Mouse (Mus musculus) heart, embryonic 14.5 days (tissue): Measurements from ENCODE around the gene Tcerg1l. TPM values are rescaled to one million over a fixed set of nuclear protein-coding genes. Genes with fewer than 3 reads are reported as not detected.

ENCODE experiments used
- ATAC-seq: fragments of 200-750 bp; cut with Nextera tagmentation; 2 replicates; pipeline ENCODE4 v1.8.0; 2017; ENCODE audit warnings: low read depth, moderate TSS enrichment; ENCODE audit not compliant: insufficient number of reproducible peaks, insufficient read depth, low FRiP score
- H3K27ac ChIP-seq, 2 experiments: fragments of 200-500 bp in 1 of 2; fragments of 300-500 bp in 1 of 2; sonication (generic) in 1 of 2; replicated peaks in 1 of 2; 2 replicates each; pipeline ENCODE4 v1.5.1; 2012 to 2014; ENCODE audit warnings: low read depth in 2 of 2, low read length in 2 of 2, control low read depth in 1 of 2, mild to moderate bottlenecking in 1 of 2, mixed read lengths in 1 of 2; ENCODE audit not compliant: control insufficient read depth in 1 of 2, insufficient read depth in 1 of 2
- H3K27me3 ChIP-seq: fragments of 300-500 bp; sonication (generic); 2 replicates; pipeline ENCODE4 v1.6.1; 2014; ENCODE audit warnings: mild to moderate bottlenecking, low read length, control low read depth; ENCODE audit not compliant: control insufficient read depth, insufficient read depth
- H3K36me3 ChIP-seq: fragments of 300-500 bp; sonication (generic); 2 replicates; pipeline ENCODE4 v1.6.1; 2014; ENCODE audit warnings: mild to moderate bottlenecking, control low read depth, low read length, mixed read lengths; ENCODE audit not compliant: control insufficient read depth, insufficient read depth
- H3K4me1 ChIP-seq, 2 experiments: fragments of 200-500 bp in 1 of 2; fragments of 300-500 bp in 1 of 2; sonication (generic) in 1 of 2; 2 replicates each; pipeline ENCODE4 v1.6.1; 2012 to 2014; ENCODE audit warnings: low read length in 2 of 2, control low read depth in 1 of 2, mixed read lengths in 1 of 2; ENCODE audit not compliant: control insufficient read depth in 2 of 2, insufficient read depth in 2 of 2
- H3K4me2 ChIP-seq: fragments of 300-500 bp; sonication (generic); 2 replicates; pipeline ENCODE4 v1.6.1; 2014; ENCODE audit warnings: mild to moderate bottlenecking, low read length
- H3K4me3 ChIP-seq, 2 experiments: fragments of 200-500 bp in 1 of 2; fragments of 300-500 bp in 1 of 2; sonication (generic) in 1 of 2; 2 replicates each; pipeline ENCODE4 v1.5.1; 2012 to 2014; ENCODE audit warnings: low read length in 2 of 2, mild to moderate bottlenecking in 2 of 2, control low read depth in 1 of 2, low read depth in 1 of 2, moderate library complexity in 1 of 2; ENCODE audit not compliant: control insufficient read depth in 1 of 2, insufficient read depth in 1 of 2
- H3K9ac ChIP-seq: fragments of 300-500 bp; sonication (generic); 2 replicates; pipeline ENCODE4 v1.6.1; 2014; ENCODE audit warnings: mild to moderate bottlenecking, low read length
- H3K9me3 ChIP-seq: fragments of 300-500 bp; sonication (generic); 2 replicates; pipeline ENCODE4 v1.6.1; 2016; ENCODE audit warnings: low read length, control low read depth; ENCODE audit not compliant: control insufficient read depth
- WGBS: fragments of 180-500 bp; shearing (Covaris S2); extraction: QIAGEN DNeasy Blood & Tissue Kit; methylation state at CpG from one replicate; pipeline ENCODE4 v1.1.7; 2014; 5-methylcytosine and 5-hydroxymethylcytosine counted together
- polyA plus RNA-seq: library from polyadenylated mRNA; unstranded; fragments of >200 nt; fragmentation: Nextera tagmentation; extraction: Ambion mirVana; gene quantifications from 2 replicates; pipeline ENCODE4 v1.2.1, GENCODE M21; 2014

Gene Tcerg1l
- polyA plus RNA-seq, 1 experiment from 2014 or later = 0.32 TPM

DNA sequence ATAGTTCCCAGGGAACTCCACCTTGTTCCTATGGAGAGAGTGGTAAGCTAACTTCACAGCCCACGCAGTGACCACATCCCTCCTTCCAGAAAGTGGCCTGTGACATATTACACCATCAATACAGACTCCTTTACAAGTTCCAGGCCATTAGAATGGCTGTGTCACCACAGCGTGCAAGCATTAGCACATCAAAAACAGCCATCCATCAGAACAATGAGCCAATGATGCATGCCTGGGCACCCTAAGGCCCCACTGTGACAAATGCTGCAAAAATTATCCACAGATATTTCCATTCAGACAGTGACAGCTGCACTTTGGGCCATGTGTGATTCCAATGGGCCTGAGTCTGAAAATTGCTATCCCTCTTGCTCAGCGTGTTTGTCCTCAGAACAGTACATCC lies 70.8 kb downstream of the Tcerg1l start:
- no peak overlapping the region for H3K27ac ChIP-seq
- WGBS = 80% methylated on average over 3 of the region's 3 CpGs
- no peak overlapping the region for H3K4me2 ChIP-seq

DNA sequence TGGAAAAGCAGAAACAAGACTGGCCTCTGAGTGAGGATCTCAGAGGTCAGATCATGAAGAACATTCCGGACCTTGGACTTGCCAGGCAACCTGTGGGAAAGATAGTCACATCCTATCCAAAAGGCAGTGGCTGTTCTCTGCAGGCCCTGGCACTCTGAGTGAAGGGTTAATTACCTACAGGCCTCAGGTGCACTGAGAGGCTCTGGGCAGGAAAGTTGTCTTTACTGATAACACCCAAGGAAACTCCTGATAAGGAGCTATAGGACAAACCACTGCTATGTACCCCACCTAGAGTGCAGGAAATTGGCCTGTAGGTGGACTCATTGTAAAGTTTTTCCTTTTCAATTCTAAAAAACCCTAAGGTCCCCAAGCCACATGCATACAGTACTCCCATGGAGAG lies 83.8 kb downstream of the Tcerg1l start:
- WGBS = 79% methylated on average over 1 of the region's 1 CpGs
- no peak overlapping the region for H3K27ac ChIP-seq
- H3K36me3 ChIP-seq = no peaks in the 10 kb centered on the region
- H3K9me3 ChIP-seq = no peaks in the 10 kb centered on the region
- no peak for ATAC-seq
- no peaks in the 10 kb centered on the region for H3K4me1 ChIP-seq
- no peak overlapping the region for H3K4me2 ChIP-seq
- no peak overlapping the region for H3K9ac ChIP-seq
- H3K4me3 ChIP-seq = no peak overlapping the region
- no peaks in the 10 kb centered on the region for H3K27me3 ChIP-seq

More for the DNA sequence above, 70.8 kb downstream of the Tcerg1l start:
- H3K4me3 ChIP-seq = no peak overlapping the region
- no peaks in the 10 kb centered on the region for H3K9me3 ChIP-seq
- H3K9ac ChIP-seq = no peak overlapping the region
- H3K27me3 ChIP-seq = no peaks in the 10 kb centered on the region
- no peaks in the 10 kb centered on the region for H3K36me3 ChIP-seq
- ATAC-seq = no peak
- no peaks in the 10 kb centered on the region for H3K4me1 ChIP-seq

DNA sequence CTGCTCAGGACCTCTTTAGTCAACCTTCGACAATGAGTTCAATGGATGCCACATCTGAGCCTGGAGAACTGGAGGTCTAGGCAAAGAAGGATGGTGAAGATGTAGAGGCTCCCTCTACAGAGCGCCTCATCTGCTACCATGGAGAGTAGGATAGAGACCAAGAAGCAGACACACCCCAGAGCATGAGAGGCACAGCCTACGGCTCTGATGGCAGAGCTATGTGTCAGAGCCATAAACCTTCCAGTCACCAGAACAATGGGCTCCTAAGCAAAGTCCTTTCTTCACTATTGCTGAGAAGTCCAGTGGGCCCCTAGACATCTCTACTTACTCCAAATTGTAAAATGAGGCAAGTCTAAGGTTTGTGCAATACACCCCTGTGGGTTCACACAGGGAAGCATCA lies 91.4 kb downstream of the Tcerg1l start:
- Histone ChIP-seq H3K36me3 (no peaks in the 10 kb centered on the region), H3K9ac (no peak overlapping the region), H3K27ac (no peak overlapping the region), H3K27me3 (no peaks in the 10 kb centered on the region), H3K4me2 (no peak overlapping the region), H3K4me3 (no peak overlapping the region), H3K9me3 (no peaks in the 10 kb centered on the region), H3K4me1 (no peaks in the 10 kb centered on the region)
- 84% methylated on average over 3 of the region's 3 CpGs for WGBS
- ATAC-seq = no peak

- 77% methylated on average over 5 of the region's 5 CpGs for WGBS
- Histone ChIP-seq H3K27me3 (no peaks in the 10 kb centered on the region), H3K4me3 (no peak overlapping the region), H3K4me1 (no peaks in the 10 kb centered on the region), H3K27ac (no peak overlapping the region), H3K36me3 (no peaks in the 10 kb centered on the region), H3K9ac (no peak overlapping the region), H3K9me3 (no peaks in the 10 kb centered on the region), H3K4me2 (no peak overlapping the region)
- ATAC-seq = no peak
These were observed 112.7 kb downstream of the Tcerg1l start for GRCm38 (mm10) chr7:138284790-138285189.

- Histone ChIP-seq H3K9ac (no peak overlapping the region), H3K27me3 (no peaks in the 10 kb centered on the region), H3K4me2 (no peak overlapping the region), H3K4me3 (no peak overlapping the region), H3K36me3 (no peaks in the 10 kb centered on the region), H3K27ac (no peak overlapping the region), H3K4me1 (no peaks in the 10 kb centered on the region), H3K9me3 (no peaks in the 10 kb centered on the region)
- ATAC-seq = no peak
- 63% methylated on average over 1 of the region's 1 CpGs for WGBS
These were observed 122.3 kb downstream of the Tcerg1l start for GRCm38 (mm10) chr7:138275263-138275662.

DNA sequence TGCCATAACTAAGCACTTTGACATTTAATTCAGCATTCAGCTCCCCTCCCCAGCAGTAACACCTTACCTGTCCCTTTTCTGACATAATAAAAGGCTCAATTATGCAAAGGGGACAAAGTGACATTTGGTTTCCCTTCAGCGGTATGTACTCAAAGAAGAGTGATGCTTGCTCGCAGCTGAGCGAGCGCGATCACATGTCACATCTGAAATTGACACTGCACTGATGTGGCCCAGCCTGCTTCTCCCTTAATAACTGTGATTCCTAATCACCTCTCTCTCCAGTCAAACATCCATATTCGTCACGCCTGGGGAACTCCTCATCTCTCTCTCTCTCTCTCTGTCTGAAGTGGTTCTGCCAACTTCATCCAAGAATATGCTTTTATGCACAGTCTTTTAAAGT lies 126.2 kb downstream of the Tcerg1l start:
- Histone ChIP-seq H3K27me3 (no peaks in the 10 kb centered on the region), H3K27ac (no peak overlapping the region), H3K9me3 (no peaks in the 10 kb centered on the region), H3K9ac (no peak overlapping the region), H3K4me2 (no peak overlapping the region), H3K4me1 (no peaks in the 10 kb centered on the region), H3K36me3 (no peaks in the 10 kb centered on the region), H3K4me3 (no peak overlapping the region)
- no peak for ATAC-seq
- 82% methylated on average over 7 of the region's 7 CpGs for WGBS

GRCm38 (mm10) chr7:138269386-138269785 lies 128.1 kb downstream of the Tcerg1l start:
- H3K4me1 ChIP-seq = no peaks in the 10 kb centered on the region
- H3K9me3 ChIP-seq = no peaks in the 10 kb centered on the region
- ATAC-seq = no peak
- no peak overlapping the region for H3K9ac ChIP-seq
- no peak overlapping the region for H3K27ac ChIP-seq
- H3K27me3 ChIP-seq = no peaks in the 10 kb centered on the region
- no peak overlapping the region for H3K4me3 ChIP-seq
- no peaks in the 10 kb centered on the region for H3K36me3 ChIP-seq
- 80% methylated on average over 8 of the region's 8 CpGs for WGBS
- no peak overlapping the region for H3K4me2 ChIP-seq

- H3K36me3 ChIP-seq = no peaks in the 10 kb centered on the region
- H3K4me3 ChIP-seq = no peak overlapping the region
- no peak overlapping the region for H3K27ac ChIP-seq
- no peak overlapping the region for H3K9ac ChIP-seq
- H3K27me3 ChIP-seq = no peaks in the 10 kb centered on the region
- 63% methylated on average over 5 of the region's 5 CpGs for WGBS
- H3K9me3 ChIP-seq = no peaks in the 10 kb centered on the region
- ATAC-seq = no peak
- H3K4me2 ChIP-seq = no peak overlapping the region
- H3K4me1 ChIP-seq = no peaks in the 10 kb centered on the region
These were observed 129.4 kb downstream of the Tcerg1l start for GRCm38 (mm10) chr7:138267976-138268646.
